Mouse (Mus musculus) MEL (cell line): ENCODE measurements at regions not wholly inside any gene's neighbourhood (a gene's known extent, or its start where the extent isn't known, plus 50 kb on each side); places are given as distances from the start of the nearest gene placed in this dataset.

Experiments used
- CHD1 ChIP-seq: IDR thresholded peaks from 2 replicates; pipeline ENCODE4 v1.6.1; 2012; ENCODE audit warnings: low read depth, mild to moderate bottlenecking, inconsistent platforms, low read length, improper control_type of control experiment
- CTCF ChIP-seq, 3 experiments: IDR thresholded peaks in 2 of 3; conservative IDR thresholded peaks in 1 of 3; 2 replicates each; pipeline ENCODE4 v1.5.1; 2011 to 2012; ENCODE audit warnings: low read length in 3 of 3, low read depth in 2 of 3, mild to moderate bottlenecking in 2 of 3, improper control_type of control experiment in 1 of 3, inconsistent platforms in 1 of 3, mixed read lengths in 1 of 3, moderate library complexity in 1 of 3; ENCODE audit not compliant: control insufficient read depth in 1 of 3, insufficient read depth in 1 of 3, poor library complexity in 1 of 3, severe bottlenecking in 1 of 3
- E2F4 ChIP-seq: IDR thresholded peaks from 2 replicates; pipeline ENCODE4 v1.6.1; 2011; ENCODE audit warnings: low read depth, low read length, improper control_type of control experiment, borderline replicate concordance
- EP300 ChIP-seq, 2 experiments: IDR thresholded peaks; 2 replicates each; pipeline ENCODE4 v1.6.1; 2011; ENCODE audit warnings: improper control_type of control experiment in 2 of 2, low read length in 2 of 2, low read depth in 1 of 2, mild to moderate bottlenecking in 1 of 2
- GATA1 ChIP-seq: IDR thresholded peaks from 2 replicates; pipeline ENCODE4 v1.6.1; 2011; ENCODE audit warnings: low read depth, low read length, improper control_type of control experiment
- MYC ChIP-seq: IDR thresholded peaks from 2 replicates; pipeline ENCODE4 v1.6.1; 2011; ENCODE audit warnings: low read depth, mild to moderate bottlenecking, low read length, improper control_type of control experiment, moderate library complexity
- NRF1 ChIP-seq: IDR thresholded peaks from 2 replicates; pipeline ENCODE4 v1.6.1; 2014; ENCODE audit warnings: low read depth, mild to moderate bottlenecking, inconsistent platforms, low read length, improper control_type of control experiment, moderate library complexity; ENCODE audit not compliant: poor library complexity, insufficient read depth, severe bottlenecking
- POLR2A ChIP-seq, 2 experiments: IDR thresholded peaks; 2 replicates each; pipeline ENCODE4 v1.6.1; 2011 to 2012; ENCODE audit warnings: low read length in 2 of 2, mild to moderate bottlenecking in 2 of 2, control low read depth in 1 of 2, improper control_type of control experiment in 1 of 2, low read depth in 1 of 2, moderate library complexity in 1 of 2; ENCODE audit not compliant: control insufficient read depth in 1 of 2, insufficient read depth in 1 of 2, poor library complexity in 1 of 2
- SMC3 ChIP-seq: IDR thresholded peaks from 2 replicates; pipeline ENCODE4 v1.6.1; 2011; ENCODE audit warnings: low read depth, low read length, improper control_type of control experiment
- TAL1 ChIP-seq: IDR thresholded peaks from 2 replicates; pipeline ENCODE4 v1.6.1; 2012; ENCODE audit warnings: mild to moderate bottlenecking, inconsistent platforms, low read length, moderate library complexity, mixed read lengths
- USF1 ChIP-seq: IDR thresholded peaks from 2 replicates; pipeline ENCODE4 v1.6.1; 2014; ENCODE audit warnings: low read depth, mild to moderate bottlenecking, inconsistent platforms, low read length, improper control_type of control experiment, moderate library complexity

DNA sequence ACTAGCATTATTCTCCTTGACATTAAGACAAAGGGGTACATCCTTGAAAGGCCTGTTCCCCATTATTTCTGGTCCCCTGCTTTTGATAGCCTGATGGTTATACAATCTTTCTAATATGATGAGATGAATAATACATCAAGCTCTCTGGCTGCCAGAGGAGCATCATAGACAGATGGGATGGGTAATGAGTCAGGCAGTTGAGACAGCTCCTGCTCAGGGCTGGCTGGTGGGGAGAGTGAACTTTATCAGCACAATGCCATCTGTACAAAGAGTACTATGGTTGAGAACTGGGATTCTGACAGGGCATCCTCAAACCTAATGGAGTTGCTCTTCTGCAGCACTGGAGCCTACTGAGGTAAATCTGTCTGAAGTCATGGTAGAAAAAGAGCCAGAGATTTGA lies 458.4 kb upstream of the Lmcd1 start:
- TF ChIP-seq EP300 (IDR thresholded peaks at IDR 0.05; ENCODE audit: low read depth in 1 of 2, low read length in 2 of 2) (no peak), CTCF (IDR thresholded peaks at IDR 0.05 in 2 of 3, conservative IDR thresholded peaks at IDR 0.05 in 1 of 3; ENCODE audit: control insufficient read depth in 1 of 3, insufficient read depth in 1 of 3, low read depth in 2 of 3, low read length in 3 of 3, poor library complexity in 1 of 3, severe bottlenecking in 1 of 3) (no peak), TAL1 (no peak), CHD1 (no peak), GATA1 (no peak), NRF1 (no peak), E2F4 (no peak), POLR2A (IDR thresholded peaks at IDR 0.05; ENCODE audit: control insufficient read depth in 1 of 2, insufficient read depth in 1 of 2, low read depth in 1 of 2, low read length in 2 of 2, poor library complexity in 1 of 2) (no peak), SMC3 (no peak), MYC (no peak), USF1 (no peak)
